Mouse (Mus musculus): ENCODE results near the gene Isx.

The Isx gene

GRCm38 (mm10) chr8:74903054-74903842 lies 30.3 kb downstream of the Isx start:
- no peak for DNase-seq

DNA sequence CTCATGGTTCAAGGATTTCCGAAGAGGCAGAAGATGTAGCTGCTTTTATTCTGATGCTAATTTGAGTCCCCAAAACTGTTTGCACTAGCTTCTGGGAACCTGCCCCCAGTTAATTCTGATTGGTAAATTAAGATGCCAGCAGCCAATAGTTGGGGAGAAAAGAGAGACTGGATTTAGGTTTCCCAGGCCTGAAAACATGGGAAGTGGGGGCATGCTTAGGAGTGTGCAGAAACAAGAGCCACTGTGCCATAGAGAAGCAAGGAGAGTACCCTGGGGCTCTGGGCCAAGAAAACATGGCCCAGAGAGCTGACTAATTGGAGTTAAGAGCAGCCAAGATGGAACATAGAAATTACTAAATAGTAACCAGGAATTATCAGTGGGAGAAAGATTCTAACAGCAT lies 33.4 kb downstream of the Isx start:
- DNase-seq, result no peak

GRCm38 (mm10) chr8:74910708-74911107 lies 37.7 kb downstream of the Isx start:
- DNase-seq, result no peak

- no peak for DNase-seq
Measured at GRCm38 (mm10) chr8:74920691-74921421, 47.9 kb downstream of the Isx start.

- DNase-seq, result peak; percentile 1 to 7
Measured at GRCm38 (mm10) chr8:74921882-74922518, 49.0 kb downstream of the Isx start.

DNA sequence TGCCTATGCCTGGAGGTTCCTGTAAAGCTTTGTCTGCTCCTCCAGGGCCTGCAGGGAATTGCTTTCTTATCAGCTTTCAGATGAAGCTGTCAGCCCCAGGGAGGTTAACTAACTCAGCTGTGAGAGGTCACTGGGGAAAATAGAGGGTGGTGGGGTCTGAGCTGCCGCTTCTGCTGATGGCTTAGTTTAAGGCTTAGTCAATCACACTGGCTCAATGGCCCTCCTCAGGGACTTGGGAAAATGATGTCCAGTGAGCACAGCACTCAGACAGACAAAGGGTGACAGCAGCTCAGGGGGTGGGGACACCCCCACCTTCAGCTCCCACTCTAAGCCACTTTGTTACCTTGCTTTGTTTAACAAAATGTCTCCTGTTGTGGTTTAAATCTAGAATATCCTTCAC lies 55.0 kb downstream of the Isx start:
- no peak for DNase-seq

DNA sequence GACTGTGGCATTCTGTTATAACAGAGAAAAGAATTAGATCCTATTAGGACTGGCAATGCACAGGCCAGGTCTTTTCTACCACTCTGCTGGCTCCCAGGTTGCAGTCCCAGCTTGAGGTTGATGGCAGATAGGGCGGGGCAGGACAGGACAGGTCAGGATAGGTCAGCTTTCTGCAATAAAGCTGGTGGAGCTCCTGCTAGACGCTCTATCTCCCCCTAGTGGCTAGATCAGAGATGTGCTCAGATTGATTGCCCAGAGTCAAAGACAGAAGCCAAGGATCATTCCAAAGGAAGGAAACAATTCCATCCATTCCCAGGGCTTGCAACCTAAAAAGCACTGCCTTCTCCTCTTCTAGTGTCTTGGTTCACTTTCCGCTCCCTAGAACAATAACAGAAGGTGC lies 57.8 kb downstream of the Isx start:
- peak; percentile 40 to 42 for DNase-seq

DNA sequence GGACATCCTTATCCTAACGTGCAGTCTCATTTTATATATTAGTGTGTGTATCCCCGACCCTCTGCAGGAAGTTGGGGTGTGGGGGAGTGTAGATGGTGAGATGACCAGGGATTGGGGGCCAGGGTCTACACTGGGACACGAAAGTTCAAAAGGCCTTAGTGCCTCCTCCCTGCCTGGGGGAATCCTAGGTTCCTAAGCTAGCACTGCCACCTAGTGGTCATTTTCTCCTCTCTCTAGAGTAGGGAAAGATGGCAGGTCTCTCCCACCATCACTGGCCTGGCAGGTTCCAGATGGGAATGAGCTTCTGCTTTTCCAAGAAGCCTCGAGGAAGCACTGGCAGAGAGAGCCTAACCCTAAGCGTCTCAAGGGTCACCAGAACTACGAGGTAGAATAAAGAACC lies 62.3 kb downstream of the Isx start:
- peak; percentile 39 to 71 for DNase-seq

DNA sequence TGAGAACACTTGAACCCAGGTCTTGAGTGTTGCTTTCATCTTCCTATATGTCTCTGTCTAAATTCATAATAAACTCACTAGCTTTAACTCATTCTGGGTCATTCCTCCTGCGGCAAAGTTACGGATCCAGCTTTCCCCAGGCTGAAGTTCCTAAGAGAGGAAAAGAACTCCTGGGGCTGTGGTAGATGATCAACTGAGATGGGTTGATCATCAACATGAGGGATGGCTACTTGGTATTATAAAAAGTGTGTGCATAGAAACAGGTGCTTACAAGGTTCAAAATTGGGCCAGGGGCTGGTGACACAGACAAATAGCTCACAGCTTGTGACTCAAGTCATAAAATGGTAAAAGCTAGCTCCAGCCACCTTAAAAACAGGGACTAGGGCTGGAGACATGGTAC lies 63.7 kb downstream of the Isx start:
- peak; percentile 26 to 57 for DNase-seq

- no peak for DNase-seq
Measured at GRCm38 (mm10) chr8:74942056-74942455, 69.1 kb downstream of the Isx start.

All from kidney, postnatal 36 days (tissue).